Mouse (Mus musculus) cortical plate, adult 2 months (tissue): Measurements from ENCODE around the gene Tcea2.

Experiments used
- CTCF ChIP-seq: fragments of 200-500 bp; IDR thresholded peaks from 2 replicates; pipeline ENCODE4 v1.5.1; 2011; ENCODE audit warnings: mild to moderate bottlenecking, control low read depth, low read length; ENCODE audit not compliant: insufficient read depth; ENCODE audit errors: extremely low read depth
- POLR2A ChIP-seq: fragments of 200-500 bp; IDR thresholded peaks from 2 replicates; pipeline ENCODE4 v1.6.1; 2011; ENCODE audit warnings: mild to moderate bottlenecking, low read length, control low read depth; ENCODE audit not compliant: insufficient read depth; ENCODE audit errors: extremely low read depth

GRCm38 (mm10) chr2:181687586-181687985 is 7.5 kb downstream of the Tcea2 start:
- no peak for TF ChIP-seq CTCF
- TF ChIP-seq POLR2A: no peak
